Mouse (Mus musculus): ENCODE measurements around the gene Auts2. TPM values are rescaled to one million over a fixed set of nuclear protein-coding genes. Genes with fewer than 3 reads are reported as not detected.

Auts2 gene
- polyA plus RNA-seq, 1 experiment from 2014 or later, result 97.2 TPM

GRCm38 (mm10) chr5:132472184-132472829 lies 70.8 kb downstream of the Auts2 start:
- H3K36me3 ChIP-seq (ENCODE audit: control insufficient read depth, insufficient read depth), result no peaks in the 10 kb centered on the region
- 29% methylated on average over 5 of the region's 5 CpGs for WGBS
- H3K9me3 ChIP-seq (ENCODE audit: control insufficient read depth, low read length), result no peaks in the 10 kb centered on the region
- H3K9ac ChIP-seq (replicated peaks; ENCODE audit: low read depth, low read length), result no peak overlapping the region
- no peaks in the 10 kb centered on the region for H3K27me3 ChIP-seq (replicated peaks; ENCODE audit: control insufficient read depth, insufficient read depth, low read length)
- no peak overlapping the region for H3K4me3 ChIP-seq (replicated peaks; ENCODE audit: low read length)
- H3K4me1 ChIP-seq (replicated peaks; ENCODE audit: control insufficient read depth, insufficient read depth, low read length), result peaks cover 29% of the 10 kb centered on the region
- H3K4me2 ChIP-seq (ENCODE audit: low read length), result no peak overlapping the region
- peak overlapping the region; percentile 74 for H3K27ac ChIP-seq (ENCODE audit: low read length)
- no peak for ATAC-seq

- 85% methylated on average over 2 of the region's 2 CpGs for WGBS
- ATAC-seq, result no peak
These were observed 75.8 kb downstream of the Auts2 start for GRCm38 (mm10) chr5:132467364-132467743.

GRCm38 (mm10) chr5:132466427-132467363 lies 76.4 kb downstream of the Auts2 start:
- 83% methylated on average over 16 of the region's 16 CpGs for WGBS
- no peak overlapping the region for H3K9ac ChIP-seq (replicated peaks; ENCODE audit: low read depth, low read length)

More at GRCm38 (mm10) chr5:132467364-132467743, 75.8 kb downstream of the Auts2 start:
- Histone ChIP-seq H3K4me1 (replicated peaks; ENCODE audit: control insufficient read depth, insufficient read depth, low read length) (peaks cover 25% of the 10 kb centered on the region), H3K9ac (replicated peaks; ENCODE audit: low read depth, low read length) (no peak overlapping the region), H3K27me3 (replicated peaks; ENCODE audit: control insufficient read depth, insufficient read depth, low read length) (no peaks in the 10 kb centered on the region), H3K27ac (ENCODE audit: low read length) (no peak overlapping the region), H3K4me3 (replicated peaks; ENCODE audit: low read length) (no peak overlapping the region), H3K4me2 (ENCODE audit: low read length) (no peak overlapping the region), H3K9me3 (ENCODE audit: control insufficient read depth, low read length) (no peaks in the 10 kb centered on the region), H3K36me3 (ENCODE audit: control insufficient read depth, insufficient read depth) (no peaks in the 10 kb centered on the region)

GRCm38 (mm10) chr5:132462560-132462959 lies 80.6 kb downstream of the Auts2 start:
- Histone ChIP-seq H3K4me2 (ENCODE audit: low read length) (no peak overlapping the region), H3K4me3 (replicated peaks; ENCODE audit: low read length) (no peak overlapping the region), H3K9me3 (ENCODE audit: control insufficient read depth, low read length) (no peaks in the 10 kb centered on the region), H3K27me3 (replicated peaks; ENCODE audit: control insufficient read depth, insufficient read depth, low read length) (no peaks in the 10 kb centered on the region), H3K4me1 (replicated peaks; ENCODE audit: control insufficient read depth, insufficient read depth, low read length) (peaks cover 15% of the 10 kb centered on the region), H3K27ac (ENCODE audit: low read length) (no peak overlapping the region), H3K36me3 (ENCODE audit: control insufficient read depth, insufficient read depth) (no peaks in the 10 kb centered on the region; the same call in 1 of the 2 replicates), H3K9ac (replicated peaks; ENCODE audit: low read depth, low read length) (no peak overlapping the region)
- no peak for ATAC-seq
- WGBS, result 59% methylated on average over 11 of the region's 11 CpGs

More at GRCm38 (mm10) chr5:132466427-132467363, 76.4 kb downstream of the Auts2 start:
- Histone ChIP-seq H3K27ac (ENCODE audit: low read length) (no peak overlapping the region), H3K27me3 (replicated peaks; ENCODE audit: control insufficient read depth, insufficient read depth, low read length) (no peaks in the 10 kb centered on the region), H3K9me3 (ENCODE audit: control insufficient read depth, low read length) (no peaks in the 10 kb centered on the region), H3K36me3 (ENCODE audit: control insufficient read depth, insufficient read depth) (no peaks in the 10 kb centered on the region), H3K4me1 (replicated peaks; ENCODE audit: control insufficient read depth, insufficient read depth, low read length) (peaks cover 20% of the 10 kb centered on the region), H3K4me2 (ENCODE audit: low read length) (no peak overlapping the region), H3K4me3 (replicated peaks; ENCODE audit: low read length) (no peak overlapping the region)
- ATAC-seq, result no peak

GRCm38 (mm10) chr5:132458498-132458897 lies 84.6 kb downstream of the Auts2 start:
- WGBS, result 55% methylated on average over 7 of the region's 7 CpGs
- peaks cover 8% of the 10 kb centered on the region for H3K4me1 ChIP-seq (replicated peaks; ENCODE audit: control insufficient read depth, insufficient read depth, low read length)
- no peak overlapping the region for H3K4me3 ChIP-seq (replicated peaks; ENCODE audit: low read length)

GRCm38 (mm10) chr5:132452381-132452780 lies 90.8 kb downstream of the Auts2 start:
- Histone ChIP-seq H3K9me3 (ENCODE audit: control insufficient read depth, low read length) (no peaks in the 10 kb centered on the region), H3K4me2 (ENCODE audit: low read length) (no peak overlapping the region), H3K27me3 (replicated peaks; ENCODE audit: control insufficient read depth, insufficient read depth, low read length) (no peaks in the 10 kb centered on the region), H3K27ac (ENCODE audit: low read length) (0 out of 2 replicates have a peak overlapping the region, but pooled peaks have one; percentile 41), H3K9ac (replicated peaks; ENCODE audit: low read depth, low read length) (no peak overlapping the region), H3K36me3 (ENCODE audit: control insufficient read depth, insufficient read depth) (no peaks in the 10 kb centered on the region), H3K4me3 (replicated peaks; ENCODE audit: low read length) (no peak overlapping the region), H3K4me1 (replicated peaks; ENCODE audit: control insufficient read depth, insufficient read depth, low read length) (peaks cover 24% of the 10 kb centered on the region)
- WGBS, result 38% methylated on average over 2 of the region's 2 CpGs
- ATAC-seq, result peak; percentile 62; the same call in 1 of the 2 replicates

More at GRCm38 (mm10) chr5:132458498-132458897, 84.6 kb downstream of the Auts2 start:
- ATAC-seq, result no peak
- Histone ChIP-seq H3K4me2 (ENCODE audit: low read length) (no peak overlapping the region), H3K9ac (replicated peaks; ENCODE audit: low read depth, low read length) (no peak overlapping the region), H3K27me3 (replicated peaks; ENCODE audit: control insufficient read depth, insufficient read depth, low read length) (no peaks in the 10 kb centered on the region), H3K36me3 (ENCODE audit: control insufficient read depth, insufficient read depth) (no peaks in the 10 kb centered on the region; the same call in 1 of the 2 replicates), H3K9me3 (ENCODE audit: control insufficient read depth, low read length) (no peaks in the 10 kb centered on the region), H3K27ac (ENCODE audit: low read length) (no peak overlapping the region)

GRCm38 (mm10) chr5:132450071-132450470 lies 93.1 kb downstream of the Auts2 start:
- no peak for ATAC-seq
- Histone ChIP-seq H3K9me3 (ENCODE audit: control insufficient read depth, low read length) (no peaks in the 10 kb centered on the region), H3K4me1 (replicated peaks; ENCODE audit: control insufficient read depth, insufficient read depth, low read length) (peaks cover 30% of the 10 kb centered on the region), H3K36me3 (ENCODE audit: control insufficient read depth, insufficient read depth) (no peaks in the 10 kb centered on the region), H3K27me3 (replicated peaks; ENCODE audit: control insufficient read depth, insufficient read depth, low read length) (no peaks in the 10 kb centered on the region), H3K27ac (ENCODE audit: low read length) (no peak overlapping the region), H3K9ac (replicated peaks; ENCODE audit: low read depth, low read length) (no peak overlapping the region), H3K4me3 (replicated peaks; ENCODE audit: low read length) (no peak overlapping the region), H3K4me2 (ENCODE audit: low read length) (no peak overlapping the region)
- 98% methylated on average over 3 of the region's 3 CpGs for WGBS

- Histone ChIP-seq H3K4me1 (replicated peaks; ENCODE audit: control insufficient read depth, insufficient read depth, low read length) (peaks cover 34% of the 10 kb centered on the region), H3K27ac (ENCODE audit: low read length) (no peak overlapping the region), H3K9ac (replicated peaks; ENCODE audit: low read depth, low read length) (no peak overlapping the region), H3K9me3 (ENCODE audit: control insufficient read depth, low read length) (no peaks in the 10 kb centered on the region), H3K4me2 (ENCODE audit: low read length) (no peak overlapping the region), H3K27me3 (replicated peaks; ENCODE audit: control insufficient read depth, insufficient read depth, low read length) (no peaks in the 10 kb centered on the region), H3K4me3 (replicated peaks; ENCODE audit: low read length) (no peak overlapping the region), H3K36me3 (ENCODE audit: control insufficient read depth, insufficient read depth) (no peaks in the 10 kb centered on the region)
- 80% methylated on average over 6 of the region's 6 CpGs for WGBS
- no peak for ATAC-seq
These were observed 94.6 kb downstream of the Auts2 start for GRCm38 (mm10) chr5:132448401-132449066.
